Mouse (Mus musculus) hindbrain, postnatal 0 days (tissue): Measurements from ENCODE around the gene Sbsn. TPM values are rescaled to one million over a fixed set of nuclear protein-coding genes. Genes with fewer than 3 reads are reported as not detected.
A peak's percentile ranks its signal among the peaks of the same experiment; 100 is the strongest.
"Not testable (repeated sequence)": the region's sequence is repeated elsewhere in the genome, so short reads cannot be mapped to it uniquely, and the experiment has no call there.

Experiments
- ATAC-seq: fragments of 200-750 bp; cut with Nextera tagmentation; 2 replicates; pipeline ENCODE4 v1.8.0; 2017; ENCODE audit warnings: mild to moderate bottlenecking, moderate TSS enrichment, moderate library complexity
- DNase-seq: peaks from one replicate; pipeline ENCODE4 v3.0.0-alpha.2; 2015; ENCODE audit warnings: low spot score
- H3K27ac ChIP-seq: fragments of 300-500 bp; sonication (generic); 2 replicates; pipeline ENCODE4 v1.5.1; 2014; ENCODE audit warnings: mild to moderate bottlenecking
- H3K27me3 ChIP-seq: fragments of 300-500 bp; sonication (generic); 2 replicates; pipeline ENCODE4 v1.6.1; 2014; ENCODE audit warnings: low read length, mixed read lengths; ENCODE audit not compliant: insufficient read depth
- H3K36me3 ChIP-seq: fragments of 300-500 bp; sonication (generic); 2 replicates; pipeline ENCODE4 v1.6.1; 2014; ENCODE audit warnings: low read length, mixed read lengths; ENCODE audit not compliant: insufficient read depth
- H3K4me1 ChIP-seq: fragments of 300-500 bp; sonication (generic); 2 replicates; pipeline ENCODE4 v1.6.1; 2014; ENCODE audit warnings: antibody characterized with exemption, low read length, mixed read lengths; ENCODE audit not compliant: insufficient read depth
- H3K4me2 ChIP-seq: fragments of 300-500 bp; sonication (generic); 2 replicates; pipeline ENCODE4 v1.6.1; 2014; ENCODE audit warnings: low read depth, mild to moderate bottlenecking, low read length, moderate library complexity, mixed read lengths
- H3K4me3 ChIP-seq: fragments of 300-500 bp; sonication (generic); 2 replicates; pipeline ENCODE4 v1.5.1; 2014; ENCODE audit warnings: low read length
- H3K9ac ChIP-seq: fragments of 300-500 bp; sonication (generic); replicated peaks from 2 replicates; pipeline ENCODE4 v1.6.1; 2014; ENCODE audit warnings: mild to moderate bottlenecking, low read length, moderate library complexity, mixed read lengths
- H3K9me3 ChIP-seq: fragments of 300-500 bp; sonication (generic); 2 replicates; pipeline ENCODE4 v1.6.1; 2016; ENCODE audit warnings: low read length, mixed read lengths
- CTCF ChIP-seq: IDR thresholded peaks from 2 replicates; pipeline ENCODE4 v1.5.1; 2016; ENCODE audit warnings: antibody characterized with exemption, control low read depth, low read depth
- whole genome bisulfite sequencing: fragments of 180-500 bp; shearing (Covaris S2); extraction: QIAGEN DNeasy Blood & Tissue Kit; methylation state at CpG from one replicate; pipeline ENCODE4 v1.1.7; 2014; 5-methylcytosine and 5-hydroxymethylcytosine counted together
- polyA plus RNA-seq: library from polyadenylated mRNA; unstranded; fragments of >200 nt; fragmentation: Nextera tagmentation; extraction: Ambion mirVana; gene quantifications from 2 replicates; pipeline ENCODE4 v1.2.1, GENCODE M21; 2015
- total RNA-seq: library from RNA; depleted of rRNA; stranded (reverse); fragments of >200 nt; gene quantifications from 2 replicates; pipeline ENCODE4 v1.2.3, GENCODE M21; 2014

The Sbsn gene
- total and polyA plus RNA-seq, 2 experiments from 2014 or later = 0.84 to 2.9 TPM

- no peaks in the 10 kb centered on the region for H3K4me1 ChIP-seq
- ATAC-seq = no peak
- H3K9me3 ChIP-seq = no peaks in the 10 kb centered on the region
- H3K9ac ChIP-seq = no peak overlapping the region
- TF ChIP-seq CTCF = no peak
- peaks cover 20% of the 10 kb centered on the region for H3K36me3 ChIP-seq
- no peak overlapping the region for H3K27ac ChIP-seq
- no peaks in the 10 kb centered on the region for H3K27me3 ChIP-seq
- H3K4me3 ChIP-seq = no peak overlapping the region
- no peak overlapping the region for H3K4me2 ChIP-seq
- DNase-seq = no peak
- 93% methylated on average over 3 of the region's 3 CpGs for WGBS
Observed at GRCm38 (mm10) chr7:30736211-30736610, 15.1 kb upstream of the Sbsn start.

DNA sequence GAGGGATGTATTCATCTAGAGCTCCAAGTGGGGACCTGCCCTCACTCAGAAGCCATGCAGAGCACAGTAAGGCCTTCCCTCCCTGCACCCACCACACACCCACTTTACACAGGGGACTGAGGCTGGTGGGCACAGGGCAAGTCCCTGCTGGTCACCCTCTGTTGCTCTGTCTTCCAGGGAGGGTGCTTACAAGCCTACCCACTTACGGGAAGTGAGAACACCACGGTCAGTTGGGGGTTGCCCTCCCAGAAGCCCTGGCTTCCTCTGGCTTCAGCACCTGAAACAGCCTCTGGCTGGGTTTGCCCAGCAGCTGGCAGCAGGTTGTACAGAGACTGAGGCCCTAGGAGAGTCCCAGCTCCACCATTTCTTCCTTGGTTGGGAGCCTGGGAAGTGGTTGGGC lies 8.7 kb upstream of the Sbsn start:
- not testable (repeated sequence) for ATAC-seq, H3K27me3 ChIP-seq, DNase-seq, H3K9me3 ChIP-seq, H3K4me1 ChIP-seq, H3K9ac ChIP-seq, H3K4me2 ChIP-seq, H3K4me3 ChIP-seq, H3K27ac ChIP-seq, H3K36me3 ChIP-seq
- 92% methylated on average over 2 of the region's 2 CpGs for WGBS

GRCm38 (mm10) chr7:30743617-30744016 lies 7.7 kb upstream of the Sbsn start, which contains the start of gene Gapdhs:
Gene Gapdhs (minus strand): TSS chr7:30743681.
- WGBS = 75% methylated on average over 1 of the region's 4 CpGs
- DNase-seq, ATAC-seq, H3K9ac ChIP-seq, H3K36me3 ChIP-seq, H3K27ac ChIP-seq, H3K4me2 ChIP-seq, H3K4me3 ChIP-seq, H3K4me1 ChIP-seq, H3K9me3 ChIP-seq, H3K27me3 ChIP-seq: not testable (repeated sequence)

DNA sequence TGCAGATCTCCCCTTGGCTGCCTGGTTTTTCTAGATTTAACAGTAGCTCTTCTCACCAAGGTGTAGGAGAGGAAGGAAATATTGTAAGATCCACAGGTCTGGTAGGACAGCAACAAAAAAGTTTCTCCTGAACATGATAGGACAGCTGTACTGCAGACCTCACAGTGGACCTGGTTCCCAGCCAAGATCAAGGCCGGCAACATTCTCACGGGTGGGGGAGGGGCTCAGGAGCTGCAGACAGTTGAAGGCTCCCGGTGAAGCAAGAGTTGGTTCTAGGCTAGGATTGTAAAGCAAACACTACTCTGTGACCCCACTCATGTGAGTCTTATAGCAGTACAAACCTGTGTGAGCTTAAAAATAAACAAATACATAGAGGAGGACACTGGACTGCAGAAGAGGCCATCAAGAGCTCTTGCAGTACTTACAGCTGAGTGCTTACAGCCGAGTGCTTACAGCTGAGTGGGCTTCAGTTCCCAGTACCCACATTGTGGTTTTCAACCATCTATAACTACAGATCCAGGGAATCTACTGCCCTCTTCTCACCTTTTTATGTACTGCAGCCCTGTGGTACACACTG lies 7.2 kb upstream of the Sbsn start:
- no peak overlapping the region for H3K27ac ChIP-seq
- WGBS = 40% methylated on average over 4 of the region's 4 CpGs
- no peak overlapping the region for H3K4me3 ChIP-seq
- ATAC-seq (no peak), DNase-seq (peak; percentile 10)
- H3K9me3 ChIP-seq = no peaks in the 10 kb centered on the region
- no peaks in the 10 kb centered on the region for H3K4me1 ChIP-seq
- TF ChIP-seq CTCF = no peak
- no peaks in the 10 kb centered on the region for H3K27me3 ChIP-seq
- H3K9ac ChIP-seq = no peak overlapping the region
- no peak overlapping the region for H3K4me2 ChIP-seq
- no peaks in the 10 kb centered on the region for H3K36me3 ChIP-seq

DNA sequence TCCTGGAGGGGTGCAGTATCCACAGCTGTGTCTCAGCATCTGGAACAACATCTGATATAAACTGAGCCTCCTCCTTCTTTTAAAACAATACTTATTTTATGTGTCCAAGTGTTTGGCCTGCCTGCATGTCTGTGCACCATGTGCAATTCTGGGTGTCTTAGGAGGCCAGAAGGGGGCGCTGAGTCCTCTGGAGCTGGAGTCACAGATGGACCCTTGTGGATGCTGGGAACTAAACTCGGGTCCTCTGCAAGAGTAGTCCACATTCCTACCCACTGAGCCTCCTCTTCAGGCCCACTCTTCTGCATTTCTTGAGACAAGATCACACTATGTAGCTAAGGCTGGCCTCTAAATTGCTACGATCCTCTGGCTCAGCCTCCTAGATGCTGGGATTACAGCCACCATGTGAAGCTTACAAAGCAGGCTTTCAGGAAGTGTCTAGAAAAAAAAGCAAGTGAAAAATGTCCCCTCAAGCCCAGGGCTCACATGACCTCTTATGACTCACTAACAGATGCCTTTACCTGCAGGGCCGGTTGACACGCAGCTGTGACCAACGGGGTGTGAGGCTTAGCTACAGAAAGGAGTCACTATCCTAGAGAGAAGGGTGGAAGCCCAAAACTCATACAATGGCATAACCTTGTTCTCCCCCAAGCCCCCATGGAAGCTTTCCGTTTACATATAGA lies 3.6 kb upstream of the Sbsn start:
- Histone ChIP-seq H3K9me3 (no peaks in the 10 kb centered on the region), H3K4me3 (no peak overlapping the region), H3K27ac (no peak overlapping the region), H3K4me2 (no peak overlapping the region), H3K9ac (no peak overlapping the region), H3K27me3 (no peaks in the 10 kb centered on the region), H3K4me1 (no peaks in the 10 kb centered on the region), H3K36me3 (no peaks in the 10 kb centered on the region)
- DNase-seq (no peak), ATAC-seq (no peak)
- WGBS = 88% methylated on average over 7 of the region's 7 CpGs
- TF ChIP-seq CTCF = no peak

DNA sequence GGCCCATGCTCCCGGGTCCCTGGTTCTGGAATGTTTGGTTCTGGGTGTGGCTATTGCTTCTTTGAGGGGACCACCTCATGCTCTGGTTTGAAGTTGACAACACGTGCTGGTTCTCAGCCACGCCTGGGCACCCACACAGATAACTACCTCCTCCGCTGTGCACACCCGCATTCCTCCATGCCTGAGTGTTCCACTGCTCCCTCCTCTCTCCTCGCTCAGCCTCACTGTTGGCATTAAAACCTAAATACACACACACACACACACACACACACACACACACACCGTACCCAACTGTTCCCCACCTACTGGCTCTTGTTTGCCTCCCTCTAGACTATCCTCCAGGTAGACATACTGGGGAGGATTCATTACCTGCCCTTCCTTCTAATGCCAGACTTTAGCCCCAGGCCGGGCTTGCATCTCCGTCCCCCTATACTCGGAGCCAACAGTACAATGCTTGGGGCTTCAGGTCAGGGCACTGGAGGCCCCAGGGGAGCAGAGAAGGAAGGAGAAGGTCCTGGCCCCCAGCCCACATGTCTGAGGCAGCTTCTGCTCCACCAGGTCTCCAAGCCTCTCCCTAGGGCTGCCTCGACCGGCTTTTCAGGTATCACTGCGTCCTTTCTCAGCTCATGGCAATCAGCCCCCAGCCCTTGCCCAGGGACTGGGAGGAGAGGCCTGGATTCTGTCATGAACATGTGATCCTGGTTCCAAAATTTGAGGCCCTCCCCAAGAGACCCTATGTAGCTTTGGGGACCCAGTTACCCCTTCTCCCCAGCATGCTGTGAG lies 1.3 kb upstream of the Sbsn start:
- Histone ChIP-seq H3K27ac (no peak overlapping the region), H3K36me3 (no peaks in the 10 kb centered on the region), H3K4me2 (no peak overlapping the region), H3K27me3 (no peaks in the 10 kb centered on the region), H3K9me3 (no peaks in the 10 kb centered on the region), H3K9ac (no peak overlapping the region), H3K4me3 (no peak overlapping the region), H3K4me1 (no peaks in the 10 kb centered on the region)
- TF ChIP-seq CTCF = no peak
- DNase-seq = no peak
- ATAC-seq = no peak
- 92% methylated on average over 13 of the region's 13 CpGs for WGBS

- Histone ChIP-seq H3K4me1 (no peaks in the 10 kb centered on the region), H3K4me3 (no peak overlapping the region), H3K27ac (no peak overlapping the region), H3K27me3 (no peaks in the 10 kb centered on the region), H3K9ac (no peak overlapping the region), H3K36me3 (0 out of 2 replicates have a peak, but pooled peaks cover 8% of the 10 kb centered on the region), H3K4me2 (no peak overlapping the region), H3K9me3 (no peaks in the 10 kb centered on the region)
- WGBS = 46% methylated on average over 2 of the region's 3 CpGs
- DNase-seq (no peak), ATAC-seq (no peak)
- TF ChIP-seq CTCF = no peak
Observed at GRCm38 (mm10) chr7:30757001-30757400, 5.7 kb downstream of the Sbsn start.
